Mouse (Mus musculus) intestine, postnatal 0 days (tissue): Measurements from ENCODE around the gene Dync1i1. TPM values are rescaled to one million over a fixed set of nuclear protein-coding genes. Genes with fewer than 3 reads are reported as not detected.

Experiments used
- ATAC-seq: fragments of 200-750 bp; cut with Nextera tagmentation; 2 replicates; pipeline ENCODE4 v1.8.0; 2017; ENCODE audit warnings: mild to moderate bottlenecking, moderate TSS enrichment, moderate library complexity
- H3K27ac ChIP-seq: fragments of 300-500 bp; sonication (generic); 2 replicates; pipeline ENCODE4 v1.5.1; 2014; ENCODE audit warnings: mild to moderate bottlenecking, low read depth, low read length, moderate library complexity
- H3K27me3 ChIP-seq: fragments of 300-500 bp; sonication (generic); replicated peaks from 2 replicates; pipeline ENCODE4 v1.6.1; 2014; ENCODE audit warnings: low read length, mixed read lengths; ENCODE audit not compliant: control insufficient read depth, insufficient read depth
- H3K36me3 ChIP-seq: fragments of 300-500 bp; sonication (generic); 2 replicates; pipeline ENCODE4 v1.6.1; 2014; ENCODE audit warnings: mild to moderate bottlenecking, moderate library complexity; ENCODE audit not compliant: control insufficient read depth, insufficient read depth
- H3K4me1 ChIP-seq: fragments of 300-500 bp; sonication (generic); replicated peaks from 2 replicates; pipeline ENCODE4 v1.6.1; 2014; ENCODE audit warnings: antibody characterized with exemption, low read length, mixed read lengths; ENCODE audit not compliant: control insufficient read depth, insufficient read depth
- H3K4me2 ChIP-seq: fragments of 300-500 bp; sonication (generic); replicated peaks from 2 replicates; pipeline ENCODE4 v1.6.1; 2014; ENCODE audit warnings: low read depth, mild to moderate bottlenecking, moderate library complexity
- H3K4me3 ChIP-seq: fragments of 300-500 bp; sonication (generic); 2 replicates; pipeline ENCODE4 v1.5.1; 2014; ENCODE audit warnings: low read depth, low read length
- H3K9ac ChIP-seq: fragments of 300-500 bp; sonication (generic); 2 replicates; pipeline ENCODE4 v1.6.1; 2014; ENCODE audit warnings: mild to moderate bottlenecking, low read depth, low read length
- H3K9me3 ChIP-seq: fragments of 300-500 bp; sonication (generic); 2 replicates; pipeline ENCODE4 v1.6.1; 2016; ENCODE audit warnings: mixed run types; ENCODE audit not compliant: control insufficient read depth
- CTCF ChIP-seq: sonication (generic); IDR thresholded peaks from 2 replicates; pipeline ENCODE4 v1.5.1; 2016; ENCODE audit warnings: low read depth, mild to moderate bottlenecking, control low read depth, antibody characterized with exemption, moderate library complexity
- WGBS: fragments of 180-500 bp; shearing (Covaris S2); extraction: QIAGEN DNeasy Blood & Tissue Kit; methylation state at CpG from one replicate; pipeline ENCODE4 v1.1.7; 2014; 5-methylcytosine and 5-hydroxymethylcytosine counted together
- polyA plus RNA-seq: library from polyadenylated mRNA; unstranded; fragments of >200 nt; fragmentation: Nextera tagmentation; extraction: Ambion mirVana; gene quantifications from 2 replicates; pipeline ENCODE4 v1.2.1, GENCODE M21; 2015

Dync1i1 gene
- polyA plus RNA-seq, 1 experiment from 2014 or later = 0.53 TPM

DNA sequence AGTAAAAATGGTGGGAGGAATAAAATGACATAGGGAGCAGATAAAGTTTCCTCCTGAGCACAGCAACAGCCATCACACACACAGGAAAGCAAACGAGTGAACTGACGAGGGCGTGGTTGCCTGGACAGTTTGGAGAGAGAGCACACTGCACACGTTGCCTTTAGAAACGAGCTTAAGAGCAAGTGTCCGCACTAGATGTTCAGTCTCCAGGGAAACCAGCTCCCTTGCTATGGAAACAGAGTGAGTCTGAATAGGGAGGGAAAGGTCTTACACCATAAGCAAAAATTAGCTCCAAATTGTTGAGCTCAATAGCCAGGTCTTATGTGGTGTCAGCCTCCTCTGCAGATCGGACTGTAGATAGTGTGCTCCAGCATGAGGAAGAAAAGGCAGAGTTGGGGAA, 65.2 kb downstream of the Dync1i1 start:
- Histone ChIP-seq H3K9me3 (no peaks in the 10 kb centered on the region), H3K4me1 (no peaks in the 10 kb centered on the region), H3K9ac (no peak overlapping the region), H3K27ac (no peak overlapping the region), H3K4me3 (no peak overlapping the region), H3K36me3 (no peaks in the 10 kb centered on the region), H3K4me2 (no peak overlapping the region), H3K27me3 (no peaks in the 10 kb centered on the region)
- no peak for TF ChIP-seq CTCF
- no peak for ATAC-seq
- 59% methylated on average over 7 of the region's 7 CpGs for WGBS

DNA sequence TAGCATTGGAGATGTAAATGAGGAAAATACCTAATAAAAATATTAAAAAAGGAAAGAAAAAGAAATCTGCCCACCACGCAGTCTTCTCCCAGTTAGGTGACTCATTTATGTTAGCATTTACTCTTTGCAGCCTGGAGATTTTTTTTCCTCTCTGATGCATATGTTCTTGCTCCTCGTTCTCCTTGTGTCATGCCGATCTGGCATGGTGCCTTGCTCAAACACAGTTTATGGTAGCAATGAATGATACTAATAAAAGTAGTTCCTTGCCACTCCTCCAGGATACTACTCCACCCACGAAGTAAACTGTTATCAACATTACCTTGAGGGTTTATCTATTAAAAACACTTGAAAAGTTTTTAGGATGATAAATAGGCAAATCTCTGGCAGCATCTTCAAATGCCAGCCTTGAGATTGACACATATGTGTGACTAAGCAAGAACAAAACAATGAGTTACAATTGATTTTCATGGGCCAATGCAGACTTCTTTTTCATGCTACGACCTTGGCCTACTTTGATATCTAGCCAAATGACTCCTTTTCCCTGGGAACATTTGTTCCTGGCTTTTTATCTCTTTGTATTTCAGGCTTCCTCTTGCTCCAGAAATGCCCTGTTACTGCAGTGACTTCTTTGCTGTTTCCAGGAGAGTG, 68.8 kb downstream of the Dync1i1 start:
- Histone ChIP-seq H3K4me1 (no peaks in the 10 kb centered on the region), H3K9ac (no peak overlapping the region), H3K9me3 (no peaks in the 10 kb centered on the region), H3K4me2 (no peak overlapping the region), H3K27me3 (no peaks in the 10 kb centered on the region), H3K27ac (no peak overlapping the region), H3K36me3 (no peaks in the 10 kb centered on the region), H3K4me3 (no peak overlapping the region)
- no peak for TF ChIP-seq CTCF
- peak; percentile 93 for ATAC-seq
- 23% methylated on average over 5 of the region's 5 CpGs for WGBS

GRCm38 (mm10) chr6:5795314-5795713, 69.9 kb downstream of the Dync1i1 start:
- no peak overlapping the region for H3K4me2 ChIP-seq
- TF ChIP-seq CTCF = no peak
- no peak overlapping the region for H3K27ac ChIP-seq
- H3K36me3 ChIP-seq = no peaks in the 10 kb centered on the region
- H3K9me3 ChIP-seq = no peaks in the 10 kb centered on the region
- no peaks in the 10 kb centered on the region for H3K4me1 ChIP-seq
- no peak overlapping the region for H3K4me3 ChIP-seq
- WGBS = 73% methylated on average over 2 of the region's 2 CpGs
- no peaks in the 10 kb centered on the region for H3K27me3 ChIP-seq
- no peak for ATAC-seq
- H3K9ac ChIP-seq = no peak overlapping the region

DNA sequence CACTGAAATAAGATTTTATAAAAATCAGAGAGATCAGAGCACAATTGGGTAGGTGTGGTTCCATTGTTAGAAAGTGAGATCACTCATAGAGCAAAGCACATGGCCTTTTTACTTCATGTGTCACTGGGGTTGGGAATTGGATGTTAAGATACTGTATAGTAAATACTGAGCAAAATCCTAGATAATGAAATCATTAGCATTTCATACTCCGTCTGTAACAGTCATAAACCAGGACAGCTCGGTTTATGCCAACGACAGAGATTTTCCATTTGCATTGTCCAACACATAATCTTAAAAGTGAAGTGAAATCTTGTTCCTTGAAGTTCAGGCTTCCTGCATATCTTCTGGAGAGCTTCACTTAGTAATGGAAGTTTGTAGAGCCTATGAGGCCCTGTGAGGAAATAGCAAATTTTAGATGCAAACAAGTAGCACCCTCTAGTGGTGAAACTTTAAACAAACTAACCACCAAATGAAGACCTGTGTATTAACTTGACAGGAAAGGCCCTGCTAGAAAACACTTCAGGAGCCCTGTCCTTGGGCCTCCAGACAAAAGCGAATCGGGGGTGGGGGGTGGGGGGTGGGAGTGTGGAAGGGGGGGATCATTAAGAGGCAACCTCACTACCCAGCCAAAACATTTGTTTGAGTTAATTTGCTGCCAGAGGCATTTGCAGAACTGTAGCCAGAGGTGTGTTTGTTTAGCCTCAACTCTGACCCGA, 76.8 kb downstream of the Dync1i1 start:
- H3K4me1 ChIP-seq = no peaks in the 10 kb centered on the region
- no peaks in the 10 kb centered on the region for H3K9me3 ChIP-seq
- no peak overlapping the region for H3K9ac ChIP-seq
- H3K27me3 ChIP-seq = no peaks in the 10 kb centered on the region
- WGBS = 46% methylated on average over 6 of the region's 6 CpGs
- ATAC-seq = 0 out of 2 replicates have a peak, but pooled peaks have one; percentile 29
- H3K4me3 ChIP-seq = no peak overlapping the region
- no peak overlapping the region for H3K4me2 ChIP-seq
- no peak overlapping the region for H3K27ac ChIP-seq
- peak; percentile 79 for TF ChIP-seq CTCF
- H3K36me3 ChIP-seq = no peaks in the 10 kb centered on the region

DNA sequence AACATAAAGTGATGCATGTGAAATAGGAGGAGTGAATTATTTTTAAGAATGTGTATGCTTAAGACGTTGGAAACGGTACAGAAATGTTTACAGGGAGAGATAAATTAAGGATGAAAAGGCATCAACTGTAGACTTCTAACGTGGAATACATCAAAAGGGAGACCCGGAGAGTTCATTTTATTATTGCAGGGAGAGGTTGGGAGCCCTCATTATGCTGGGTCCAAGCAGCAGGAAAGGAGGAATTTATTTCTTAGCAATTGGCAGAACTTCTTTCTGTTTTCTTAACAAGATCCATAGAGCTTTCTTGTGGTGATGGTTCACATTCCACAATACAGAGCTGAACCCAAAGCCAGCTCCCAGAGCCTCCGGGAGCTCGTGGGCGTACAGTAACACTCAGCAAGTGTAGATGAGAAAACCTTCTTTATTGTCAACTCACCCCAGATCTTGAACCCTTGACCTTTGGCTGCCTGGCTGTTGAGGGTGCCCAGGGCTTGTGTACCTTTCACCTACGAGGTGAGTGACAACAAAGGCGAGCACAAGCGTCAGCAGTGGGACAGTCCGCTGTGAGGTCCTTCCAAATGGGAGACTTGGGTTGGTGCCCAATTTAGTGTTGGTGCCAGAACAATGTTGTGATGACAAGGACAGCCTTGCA, 77.5 kb downstream of the Dync1i1 start:
- H3K27ac ChIP-seq = no peak overlapping the region
- no peak for ATAC-seq
- H3K4me1 ChIP-seq = no peaks in the 10 kb centered on the region
- no peaks in the 10 kb centered on the region for H3K36me3 ChIP-seq
- no peak overlapping the region for H3K4me3 ChIP-seq
- 62% methylated on average over 11 of the region's 11 CpGs for WGBS
- H3K9ac ChIP-seq = no peak overlapping the region
- no peak overlapping the region for H3K4me2 ChIP-seq
- TF ChIP-seq CTCF = no peak
- no peaks in the 10 kb centered on the region for H3K9me3 ChIP-seq
- H3K27me3 ChIP-seq = no peaks in the 10 kb centered on the region

- Histone ChIP-seq H3K27me3 (no peaks in the 10 kb centered on the region), H3K4me2 (no peak overlapping the region), H3K36me3 (no peaks in the 10 kb centered on the region), H3K4me3 (no peak overlapping the region), H3K4me1 (no peaks in the 10 kb centered on the region), H3K27ac (no peak overlapping the region), H3K9me3 (no peaks in the 10 kb centered on the region), H3K9ac (no peak overlapping the region)
- ATAC-seq = no peak
- WGBS = 51% methylated on average over 3 of the region's 3 CpGs
- TF ChIP-seq CTCF = no peak
Observed at GRCm38 (mm10) chr6:5808008-5808421, 82.6 kb downstream of the Dync1i1 start.
